Mouse (Mus musculus) liver, postnatal 0 days (tissue): ENCODE results near the gene Ccdc81. TPM values are rescaled to one million over a fixed set of nuclear protein-coding genes. Genes with fewer than 3 reads are reported as not detected.
A peak's percentile ranks its signal among the peaks of the same experiment; 100 is the strongest.

ENCODE experiments used
- ATAC-seq: fragments of 200-750 bp; cut with Nextera tagmentation; 2 replicates; pipeline ENCODE4 v1.8.0; 2017; ENCODE audit warnings: mild to moderate bottlenecking, moderate library complexity
- DNase-seq: peaks from one replicate; pipeline ENCODE4 v3.0.0-alpha.2; 2016
- H3K27ac ChIP-seq: fragments of 300-500 bp; sonication (generic); 2 replicates; pipeline ENCODE4 v1.5.1; 2014; ENCODE audit warnings: antibody characterized with exemption, moderate library complexity, mild to moderate bottlenecking, low read depth
- H3K27me3 ChIP-seq: fragments of 300-500 bp; sonication (generic); 2 replicates; pipeline ENCODE4 v1.6.1; 2014; ENCODE audit warnings: low read length, control low read depth, mixed read lengths; ENCODE audit not compliant: insufficient read depth
- H3K36me3 ChIP-seq: fragments of 300-500 bp; sonication (generic); replicated peaks from 2 replicates; pipeline ENCODE4 v1.6.1; 2014; ENCODE audit warnings: mild to moderate bottlenecking, control low read depth, low read length, moderate library complexity, mixed read lengths; ENCODE audit not compliant: insufficient read depth
- H3K4me1 ChIP-seq: fragments of 300-500 bp; sonication (generic); 2 replicates; pipeline ENCODE4 v1.6.1; 2014; ENCODE audit warnings: antibody characterized with exemption, mild to moderate bottlenecking, control low read depth; ENCODE audit not compliant: insufficient read depth
- H3K4me2 ChIP-seq: fragments of 300-500 bp; sonication (generic); 2 replicates; pipeline ENCODE4 v1.6.1; 2014; ENCODE audit warnings: low read depth, mild to moderate bottlenecking, low read length, moderate library complexity, mixed read lengths
- H3K4me3 ChIP-seq: fragments of 300-500 bp; sonication (generic); 2 replicates; pipeline ENCODE4 v1.5.1; 2014; ENCODE audit warnings: low read depth, low read length
- H3K9ac ChIP-seq: fragments of 300-500 bp; sonication (generic); replicated peaks from 2 replicates; pipeline ENCODE4 v1.6.1; 2014; ENCODE audit warnings: mild to moderate bottlenecking, moderate library complexity
- H3K9me3 ChIP-seq: fragments of 300-500 bp; sonication (generic); 2 replicates; pipeline ENCODE4 v1.6.1; 2016; ENCODE audit warnings: mild to moderate bottlenecking, control low read depth, low read length, mixed read lengths
- CTCF ChIP-seq: sonication (generic); IDR thresholded peaks from 2 replicates; pipeline ENCODE4 v1.5.1; 2016; ENCODE audit warnings: antibody characterized with exemption, low read depth
- EP300 ChIP-seq: IDR thresholded peaks from 2 replicates; pipeline ENCODE4 v1.6.1; 2016; ENCODE audit warnings: antibody characterized with exemption, low read depth, mild to moderate bottlenecking
- WGBS: fragments of 180-500 bp; shearing (Covaris S2); extraction: QIAGEN DNeasy Blood & Tissue Kit; methylation state at CpG from one replicate; pipeline ENCODE4 v1.1.7; 2014; ENCODE audit not compliant: insufficient replicate concordance; 5-methylcytosine and 5-hydroxymethylcytosine counted together
- polyA plus RNA-seq: library from polyadenylated mRNA; unstranded; fragments of >200 nt; fragmentation: Nextera tagmentation; extraction: Ambion mirVana; gene quantifications from 2 replicates; pipeline ENCODE4 v1.2.1, GENCODE M21; 2015

The Ccdc81 gene
- polyA plus RNA-seq, 1 experiment from 2014 or later, result not detected

DNA sequence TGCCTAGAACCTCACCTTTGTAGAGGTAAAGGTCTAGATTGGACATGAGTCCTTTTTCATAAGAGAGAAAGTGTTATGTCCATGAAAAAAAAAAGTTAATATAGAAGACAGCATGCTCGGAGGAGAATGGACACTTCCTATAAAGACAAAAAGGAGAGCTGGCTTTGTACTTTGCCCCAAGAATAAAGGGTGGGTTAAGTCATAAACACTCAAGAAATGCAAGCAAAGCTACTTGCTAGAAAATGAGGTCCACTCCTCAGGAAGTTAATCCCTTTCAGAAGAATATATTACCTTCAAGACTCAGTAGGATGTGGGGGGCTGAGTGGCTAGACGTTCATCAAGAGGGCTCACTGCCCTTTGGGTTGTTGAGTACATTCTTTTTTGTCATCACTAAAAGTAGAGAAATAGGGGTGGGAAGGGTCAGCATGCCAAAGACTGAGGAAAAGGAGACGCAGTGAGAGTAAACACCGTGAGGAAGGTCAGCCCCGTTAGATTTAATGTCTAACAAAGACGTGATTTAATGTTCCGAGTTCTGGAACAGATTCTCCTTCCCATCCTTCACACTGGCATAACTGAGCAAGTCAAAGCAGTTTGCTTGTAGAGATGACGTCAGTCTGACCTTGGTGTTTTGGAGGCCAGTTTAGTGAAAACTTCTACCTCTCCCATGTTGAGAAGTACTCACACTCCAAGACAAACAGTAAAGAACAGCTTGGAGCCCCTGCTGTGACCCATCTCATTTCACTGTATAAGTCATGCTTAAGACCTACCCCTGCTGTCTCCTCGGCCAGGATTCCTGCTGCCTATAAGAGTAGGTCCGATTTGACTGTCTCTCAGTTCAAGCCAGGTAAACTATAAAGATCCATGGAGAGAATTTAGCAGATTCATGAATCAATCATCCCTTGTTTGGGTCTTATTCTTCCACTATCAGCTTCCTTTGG, 51.0 kb downstream of the Ccdc81 start:
- H3K27ac ChIP-seq, result no peak overlapping the region
- H3K9me3 ChIP-seq, result no peaks in the 10 kb centered on the region
- H3K27me3 ChIP-seq, result no peaks in the 10 kb centered on the region
- no peaks in the 10 kb centered on the region for H3K36me3 ChIP-seq
- H3K4me3 ChIP-seq, result no peak overlapping the region
- TF ChIP-seq CTCF, result no peak
- no peak for TF ChIP-seq EP300
- H3K4me1 ChIP-seq, result no peaks in the 10 kb centered on the region
- DNase-seq (no peak), ATAC-seq (no peak)
- no peak overlapping the region for H3K4me2 ChIP-seq
- no peak overlapping the region for H3K9ac ChIP-seq
- WGBS, result 72% methylated on average over 10 of the region's 10 CpGs

- Histone ChIP-seq H3K4me2 (no peak overlapping the region), H3K4me3 (no peak overlapping the region), H3K9ac (no peak overlapping the region), H3K36me3 (no peaks in the 10 kb centered on the region), H3K27ac (no peak overlapping the region), H3K4me1 (no peaks in the 10 kb centered on the region), H3K9me3 (no peaks in the 10 kb centered on the region), H3K27me3 (no peaks in the 10 kb centered on the region)
- TF ChIP-seq CTCF, result no peak
- TF ChIP-seq EP300, result no peak
- DNase-seq (no peak), ATAC-seq (no peak)
- WGBS, result 50% methylated on average over 3 of the region's 3 CpGs
Measured at GRCm38 (mm10) chr7:89850510-89850909, 52.9 kb downstream of the Ccdc81 start.

DNA sequence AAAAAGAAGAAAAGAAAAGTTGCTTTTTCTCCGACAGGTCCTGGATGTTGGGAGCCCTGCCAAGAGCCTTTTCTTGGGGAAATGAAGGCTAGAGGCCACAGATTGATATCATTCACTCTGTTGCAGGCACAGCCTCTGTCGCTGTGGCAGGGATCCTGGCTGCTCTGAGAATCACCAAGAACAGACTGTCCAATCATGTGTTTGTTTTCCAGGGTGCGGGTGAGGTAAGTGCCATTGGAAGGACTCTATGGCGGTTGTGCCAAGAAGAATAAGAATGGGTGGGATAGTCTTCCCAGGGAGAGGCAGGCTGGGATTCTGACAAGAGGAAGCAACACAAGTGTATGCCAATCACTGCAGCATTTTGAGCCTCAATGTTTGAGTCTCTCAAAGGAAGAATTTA, 57.8 kb downstream of the Ccdc81 start:
- Histone ChIP-seq H3K36me3 (no peaks in the 10 kb centered on the region), H3K27me3 (no peaks in the 10 kb centered on the region), H3K4me1 (no peaks in the 10 kb centered on the region; the same call in 1 of the 2 replicates), H3K9me3 (no peaks in the 10 kb centered on the region), H3K4me3 (no peak overlapping the region), H3K9ac (no peak overlapping the region), H3K27ac (no peak overlapping the region), H3K4me2 (no peak overlapping the region)
- WGBS, result 81% methylated on average over 4 of the region's 4 CpGs
- TF ChIP-seq EP300 (no peak), CTCF (no peak)
- no peak for ATAC-seq
- DNase-seq, result no peak

GRCm38 (mm10) chr7:89843533-89843932, 59.9 kb downstream of the Ccdc81 start:
- 27% methylated on average over 6 of the region's 6 CpGs for WGBS
- ATAC-seq (no peak), DNase-seq (peak; percentile 49)
- H3K9ac ChIP-seq, result no peak overlapping the region
- no peak overlapping the region for H3K27ac ChIP-seq
- no peaks in the 10 kb centered on the region; the same call in 1 of the 2 replicates for H3K4me1 ChIP-seq
- H3K9me3 ChIP-seq, result no peaks in the 10 kb centered on the region
- H3K27me3 ChIP-seq, result no peaks in the 10 kb centered on the region
- TF ChIP-seq CTCF (peak; percentile 64), EP300 (no peak)
- no peak overlapping the region for H3K4me2 ChIP-seq
- H3K4me3 ChIP-seq, result no peak overlapping the region
- no peaks in the 10 kb centered on the region for H3K36me3 ChIP-seq

- TF ChIP-seq CTCF (no peak), EP300 (no peak)
Measured at GRCm38 (mm10) chr7:89843121-89843520, 60.3 kb downstream of the Ccdc81 start.

DNA sequence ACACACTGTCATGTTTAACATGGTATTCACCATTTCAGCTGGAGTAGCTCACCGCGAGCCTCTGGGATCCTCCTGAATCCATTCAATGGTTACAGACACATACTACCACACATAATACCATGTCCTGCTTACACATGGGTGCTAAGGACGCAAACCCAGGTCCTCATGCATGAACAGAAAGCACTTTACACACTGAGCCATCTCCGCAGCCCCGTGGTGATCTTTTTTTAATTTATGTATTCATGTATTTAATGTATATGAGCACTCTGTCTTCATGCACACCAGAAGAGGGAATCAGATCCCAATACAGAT, 61.1 kb downstream of the Ccdc81 start:
- no peaks in the 10 kb centered on the region for H3K27me3 ChIP-seq
- DNase-seq, result no peak
- no peak overlapping the region for H3K9ac ChIP-seq
- no peak overlapping the region for H3K27ac ChIP-seq
- H3K9me3 ChIP-seq, result no peaks in the 10 kb centered on the region
- 76% methylated on average over 5 of the region's 5 CpGs for WGBS
- ATAC-seq, result no peak
- H3K4me1 ChIP-seq, result no peaks in the 10 kb centered on the region; the same call in 1 of the 2 replicates
- TF ChIP-seq CTCF (no peak), EP300 (no peak)
- no peak overlapping the region for H3K4me2 ChIP-seq
- H3K36me3 ChIP-seq, result no peaks in the 10 kb centered on the region
- no peak overlapping the region for H3K4me3 ChIP-seq

More at GRCm38 (mm10) chr7:89843121-89843520, 60.3 kb downstream of the Ccdc81 start:
- DNase-seq (no peak), ATAC-seq (no peak)
- Histone ChIP-seq H3K4me1 (no peaks in the 10 kb centered on the region; the same call in 1 of the 2 replicates), H3K27ac (no peak overlapping the region), H3K4me3 (no peak overlapping the region), H3K9ac (no peak overlapping the region), H3K9me3 (no peaks in the 10 kb centered on the region), H3K27me3 (no peaks in the 10 kb centered on the region), H3K36me3 (no peaks in the 10 kb centered on the region), H3K4me2 (no peak overlapping the region)
- 25% methylated on average over 6 of the region's 6 CpGs for WGBS
